21 mouse cellular contexts compared by ENCODE assay signal in genomic region chr13:82570925-82571324, GRCm38 (mm10).
DNase-seq lines count a peak whose midpoint lies in the region; ATAC-seq and TF ChIP-seq lines count a peak whose summit lies in the region.
"Had no signal": no experiment of that assay in that cellular context is flagged by ENCODE, and none has a peak within 500 bp of the region (broad histone marks: within the 10 kb centered on the region; RNA-seq: fewer than 3 reads in every experiment).

No protein-coding gene starts in this region.

- intact Hi-C loops in left cerebral cortex, adult 2 months (cut with DNase I) = loop anchor here (5.0 to 10.0 kb wide), 2 partner anchors 629 to 1084 kb away; no protein-coding TSS in a partner anchor

- peak overlapping the region; percentile 21; the same call in 1 of the 2 replicates for H3K27ac ChIP-seq in left cerebral cortex, adult 2 months

- peak; percentile 95 for ATAC-seq in frontal cortex, adult (ENCODE audit: low TSS enrichment)
- ATAC-seq: activated CD4-positive, CD25-positive, alpha-beta regulatory T cell, adult 4 months; CD4-positive, CD25-positive, alpha-beta regulatory T cell, adult 4 months; Patski had no signal

- no peak for TF ChIP-seq CTCF in left cerebral cortex, adult 2 months (IDR thresholded peaks at IDR 0.05)

- H3K4me3 ChIP-seq in left cerebral cortex, adult 2 months = no peak overlapping the region

- DNase-seq in frontal cortex, postnatal 25 days (ENCODE audit: low spot score in 2 of 2) = no peak
- DNase-seq in left cerebral cortex, adult 2 months (ENCODE audit: extremely low spot score in 1 of 2, low spot score in 2 of 2) = no peak
- no peak for DNase-seq in left cerebral cortex, adult 11 months (ENCODE audit: low spot score)
- DNase-seq in right cerebral cortex, adult 18-20 months = peak; percentile 28
- DNase-seq in right cerebral cortex, postnatal 25 days = no peak
- peak; percentile 48 for DNase-seq in brain, adult 2 months (ENCODE audit: low read depth, low spot score)
- no peak for DNase-seq in lung, postnatal 25 days (ENCODE audit: low spot score)
- DNase-seq: adrenal gland, adult 2 months; adrenal gland, adult 8-10 months; adrenal gland, postnatal 10 days; adrenal gland, postnatal 14 days; adrenal gland, postnatal 25 days; adrenal gland, postnatal 36 days; B cell, adult 2 months; cerebellum, adult 11 months; cerebellum, adult 11-12 months; cerebellum, adult 18-20 months had no signal

Comparison
In these comparisons a context has a peak if more than half of its experiments do, and no peak if none do; other contexts are left out.
1. DNase-seq: peak in right cerebral cortex, adult 18-20 months (single experiment) and brain, adult 2 months (single experiment); none in frontal cortex, postnatal 25 days (0 of 2), left cerebral cortex, adult 2 months (0 of 2), left cerebral cortex, adult 11 months (single experiment), right cerebral cortex, postnatal 25 days (single experiment) and lung, postnatal 25 days (single experiment).